In genomic region chr5:140749062-140749875, GRCm38 (mm10) we compare ENCODE assay signal across 8 mouse cellular contexts. TPM values are rescaled to one million over a fixed set of nuclear protein-coding genes. Genes with fewer than 3 reads are reported as not detected.
DNase-seq lines count a peak whose midpoint lies in the region; ATAC-seq and TF ChIP-seq lines count a peak whose summit lies in the region.

No protein-coding gene starts in this region.

- TF ChIP-seq POLR2A in limb, embryonic 14.5 days (IDR thresholded peaks at IDR 0.05; ENCODE audit: borderline replicate concordance, extremely low read depth, insufficient read depth, insufficient read length) = no peak
- no peak for TF ChIP-seq POLR2A in spleen, adult 2 months (IDR thresholded peaks at IDR 0.05; ENCODE audit: low read depth, low read length)

- peak; percentile 81 for DNase-seq in 3134 (ENCODE audit: extremely low read depth, insufficient read length, low spot score)
- DNase-seq in adrenal gland, postnatal 14 days = peak; percentile 85
- peak; percentile 81 for DNase-seq in embryonic facial prominence, embryonic 10.5 days (ENCODE audit: low spot score)
- DNase-seq in heart, adult 18-20 months = peak; percentile 83 to 85
- peak; percentile 72 for DNase-seq in kidney, adult 11 months
- DNase-seq in limb, embryonic 14.5 days (ENCODE audit: low spot score) = peak; percentile 76
- peak; percentile 60 to 76 for DNase-seq in spleen, adult 2 months (ENCODE audit: low read depth in 1 of 2, low spot score in 2 of 2)

- peak overlapping the region; percentile 87 for H3K27ac ChIP-seq in embryonic facial prominence, embryonic 10.5 days (replicated peaks)
- no peak overlapping the region for H3K27ac ChIP-seq in limb, embryonic 14.5 days (replicated peaks; ENCODE audit: low read depth, low read length)
- H3K27ac ChIP-seq in midbrain, embryonic 16.5 days (ENCODE audit: low read length) = no peak overlapping the region
- peak overlapping the region; percentile 62 for H3K27ac ChIP-seq in spleen, adult 2 months (ENCODE audit: insufficient read depth, low read length)

- H3K27me3 ChIP-seq in embryonic facial prominence, embryonic 10.5 days (replicated peaks; ENCODE audit: low read depth, poor library complexity, severe bottlenecking) = no peaks in the 10 kb centered on the region
- no peaks in the 10 kb centered on the region for H3K27me3 ChIP-seq in limb, embryonic 14.5 days (ENCODE audit: control insufficient read depth, insufficient read depth, low read length)
- H3K27me3 ChIP-seq in midbrain, embryonic 16.5 days (ENCODE audit: control insufficient read depth, insufficient read depth, low read depth, low read length) = no peaks in the 10 kb centered on the region
- no peaks in the 10 kb centered on the region for H3K27me3 ChIP-seq in spleen, adult 2 months (ENCODE audit: control insufficient read depth, insufficient read depth, low read length)

- H3K4me2 ChIP-seq in limb, embryonic 14.5 days (replicated peaks; ENCODE audit: low read depth, low read length, severe bottlenecking) = peak overlapping the region; percentile 56
- peak overlapping the region; percentile 47 for H3K4me2 ChIP-seq in midbrain, embryonic 16.5 days (ENCODE audit: low read length)

- peak; percentile 86 for TF ChIP-seq CTCF in spleen, adult 2 months (IDR thresholded peaks at IDR 0.05; ENCODE audit: extremely low read depth, insufficient read depth, insufficient read length, insufficient replicate concordance)

- peak; percentile 79 for ATAC-seq in limb, embryonic 14.5 days (ENCODE audit: low FRiP score, low read depth)
- ATAC-seq in midbrain, embryonic 16.5 days = peak; percentile 72

- 0 out of 2 replicates have a peak, but pooled peaks cover 3% of the 10 kb centered on the region for H3K36me3 ChIP-seq in embryonic facial prominence, embryonic 10.5 days (replicated peaks)
- no peaks in the 10 kb centered on the region for H3K36me3 ChIP-seq in limb, embryonic 14.5 days (ENCODE audit: control insufficient read depth, insufficient read depth, low read length)
- no peaks in the 10 kb centered on the region for H3K36me3 ChIP-seq in midbrain, embryonic 16.5 days (ENCODE audit: control insufficient read depth, insufficient read depth, low read length)
- H3K36me3 ChIP-seq in spleen, adult 2 months (ENCODE audit: control insufficient read depth, insufficient read depth, low read length) = no peaks in the 10 kb centered on the region

- H3K9me3 ChIP-seq in embryonic facial prominence, embryonic 10.5 days = peaks cover 6% of the 10 kb centered on the region; the same call in 1 of the 2 replicates
- H3K9me3 ChIP-seq in limb, embryonic 14.5 days (ENCODE audit: control insufficient read depth, low read length) = 0 out of 2 replicates have a peak, but pooled peaks cover 4% of the 10 kb centered on the region
- H3K9me3 ChIP-seq in midbrain, embryonic 16.5 days (replicated peaks; ENCODE audit: control insufficient read depth, low read length, poor library complexity, severe bottlenecking) = no peaks in the 10 kb centered on the region

- peaks cover 7% of the 10 kb centered on the region for H3K4me1 ChIP-seq in embryonic facial prominence, embryonic 10.5 days
- H3K4me1 ChIP-seq in limb, embryonic 14.5 days (ENCODE audit: control insufficient read depth, insufficient read depth, low read length) = peaks cover 4% of the 10 kb centered on the region; the same call in 1 of the 2 replicates
- peaks cover 9% of the 10 kb centered on the region; the same call in 1 of the 2 replicates for H3K4me1 ChIP-seq in midbrain, embryonic 16.5 days (ENCODE audit: control insufficient read depth, insufficient read depth, low read length)
- peaks cover 18% of the 10 kb centered on the region for H3K4me1 ChIP-seq in spleen, adult 2 months (ENCODE audit: control insufficient read depth, insufficient read depth, insufficient read length)

- H3K9ac ChIP-seq in limb, embryonic 14.5 days (ENCODE audit: low read depth, low read length, severe bottlenecking) = peak overlapping the region; percentile 57
- peak overlapping the region; percentile 36; the same call in 1 of the 2 replicates for H3K9ac ChIP-seq in midbrain, embryonic 16.5 days (ENCODE audit: low read depth, low read length)

- WGBS in embryonic facial prominence, embryonic 10.5 days = 17% methylated on average over 12 of the region's 12 CpGs
- WGBS in limb, embryonic 14.5 days = 12% methylated on average over 11 of the region's 12 CpGs
- WGBS in midbrain, embryonic 16.5 days = 17% methylated on average over 12 of the region's 12 CpGs
- 8% methylated on average over 12 of the region's 12 CpGs for WGBS in spleen, adult 2 months

- peak overlapping the region; percentile 50 for H3K4me3 ChIP-seq in embryonic facial prominence, embryonic 10.5 days
- peak overlapping the region; percentile 22 for H3K4me3 ChIP-seq in limb, embryonic 14.5 days (replicated peaks; ENCODE audit: low read length)
- H3K4me3 ChIP-seq in midbrain, embryonic 16.5 days (ENCODE audit: low read depth, low read length) = peak overlapping the region; percentile 19; the same call in 1 of the 2 replicates
- peak overlapping the region; percentile 10; the same call in 1 of the 2 replicates for H3K4me3 ChIP-seq in spleen, adult 2 months (ENCODE audit: extremely low read depth, insufficient read depth, insufficient read length)

RNA-seq across cellular contexts. Expression of gene Amz1, which starts 25.3 kb away (rescaled TPM):
- total RNA-seq in adrenal gland, postnatal 14 days (2021) = 0.53 and 0.85 TPM in 2 replicates
- polyA plus RNA-seq in embryonic facial prominence, embryonic 10.5 days (2016; fragmentation: Nextera tagmentation; extraction: Ambion mirVana) = 0.79 and 0.82 TPM in 2 replicates
- total RNA-seq in heart, adult 18-20 months (2021) = under 1 TPM; 0.47 to 0.75 TPM
- polyA plus RNA-seq in limb, embryonic 14.5 days (2012; rRNA removed) = 1.1 and 1.4 TPM in 2 replicates
- 0.88 and 1.1 TPM in 2 replicates for polyA plus RNA-seq in limb, embryonic 14.5 days (2014; fragmentation: Nextera tagmentation; extraction: Ambion mirVana)
- polyA plus RNA-seq in midbrain, embryonic 16.5 days (2015; fragmentation: Nextera tagmentation; extraction: Ambion mirVana) = 5.7 and 11.6 TPM in 2 replicates
- polyA plus RNA-seq in spleen, adult 2 months (2012; rRNA removed) = 17.6 and 19.1 TPM in 2 replicates

RNA-seq across cellular contexts. Expression of gene Brat1, which starts 44.5 kb away (rescaled TPM):
- 16.8 and 19.6 TPM in 2 replicates for total RNA-seq in adrenal gland, postnatal 14 days (2021)
- 22.8 and 24.9 TPM in 2 replicates for polyA plus RNA-seq in embryonic facial prominence, embryonic 10.5 days (2016; fragmentation: Nextera tagmentation; extraction: Ambion mirVana)
- 1 to 10 TPM; 6.4 to 7.8 TPM for total RNA-seq in heart, adult 18-20 months (2021)
- 29.6 and 38.6 TPM in 2 replicates for polyA plus RNA-seq in limb, embryonic 14.5 days (2012; rRNA removed)
- 19.9 and 22.2 TPM in 2 replicates for polyA plus RNA-seq in limb, embryonic 14.5 days (2014; fragmentation: Nextera tagmentation; extraction: Ambion mirVana)
- polyA plus RNA-seq in midbrain, embryonic 16.5 days (2015; fragmentation: Nextera tagmentation; extraction: Ambion mirVana) = 21.8 and 24.8 TPM in 2 replicates
- 28.3 and 40.5 TPM in 2 replicates for polyA plus RNA-seq in spleen, adult 2 months (2012; rRNA removed)

RNA-seq across cellular contexts. Expression of gene Iqce, which starts 47.1 kb away (rescaled TPM):
- total RNA-seq in adrenal gland, postnatal 14 days (2021) = 19.0 and 22.7 TPM in 2 replicates
- polyA plus RNA-seq in embryonic facial prominence, embryonic 10.5 days (2016; fragmentation: Nextera tagmentation; extraction: Ambion mirVana) = 27.4 and 28.2 TPM in 2 replicates
- 1 to 10 TPM; 4.0 to 5.3 TPM for total RNA-seq in heart, adult 18-20 months (2021)
- 38.3 and 43.1 TPM in 2 replicates for polyA plus RNA-seq in limb, embryonic 14.5 days (2012; rRNA removed)
- 23.4 and 24.0 TPM in 2 replicates for polyA plus RNA-seq in limb, embryonic 14.5 days (2014; fragmentation: Nextera tagmentation; extraction: Ambion mirVana)
- polyA plus RNA-seq in midbrain, embryonic 16.5 days (2015; fragmentation: Nextera tagmentation; extraction: Ambion mirVana) = 30.5 and 31.5 TPM in 2 replicates
- polyA plus RNA-seq in spleen, adult 2 months (2012; rRNA removed) = 12.2 and 12.5 TPM in 2 replicates

Comparison
In these comparisons a context has a peak if more than half of its experiments do, and no peak if none do; other contexts are left out.
1. H3K27ac ChIP-seq: peak in embryonic facial prominence, embryonic 10.5 days (single experiment) and spleen, adult 2 months (single experiment); none in limb, embryonic 14.5 days (single experiment) and midbrain, embryonic 16.5 days (single experiment).
2. Peak in every context shown above with its lines, with median percentiles within 50 percentile points of each other: DNase-seq and H3K4me3 ChIP-seq.